Mouse (Mus musculus): ENCODE data around the gene Gimap3.

Gene Gimap3

DNA sequence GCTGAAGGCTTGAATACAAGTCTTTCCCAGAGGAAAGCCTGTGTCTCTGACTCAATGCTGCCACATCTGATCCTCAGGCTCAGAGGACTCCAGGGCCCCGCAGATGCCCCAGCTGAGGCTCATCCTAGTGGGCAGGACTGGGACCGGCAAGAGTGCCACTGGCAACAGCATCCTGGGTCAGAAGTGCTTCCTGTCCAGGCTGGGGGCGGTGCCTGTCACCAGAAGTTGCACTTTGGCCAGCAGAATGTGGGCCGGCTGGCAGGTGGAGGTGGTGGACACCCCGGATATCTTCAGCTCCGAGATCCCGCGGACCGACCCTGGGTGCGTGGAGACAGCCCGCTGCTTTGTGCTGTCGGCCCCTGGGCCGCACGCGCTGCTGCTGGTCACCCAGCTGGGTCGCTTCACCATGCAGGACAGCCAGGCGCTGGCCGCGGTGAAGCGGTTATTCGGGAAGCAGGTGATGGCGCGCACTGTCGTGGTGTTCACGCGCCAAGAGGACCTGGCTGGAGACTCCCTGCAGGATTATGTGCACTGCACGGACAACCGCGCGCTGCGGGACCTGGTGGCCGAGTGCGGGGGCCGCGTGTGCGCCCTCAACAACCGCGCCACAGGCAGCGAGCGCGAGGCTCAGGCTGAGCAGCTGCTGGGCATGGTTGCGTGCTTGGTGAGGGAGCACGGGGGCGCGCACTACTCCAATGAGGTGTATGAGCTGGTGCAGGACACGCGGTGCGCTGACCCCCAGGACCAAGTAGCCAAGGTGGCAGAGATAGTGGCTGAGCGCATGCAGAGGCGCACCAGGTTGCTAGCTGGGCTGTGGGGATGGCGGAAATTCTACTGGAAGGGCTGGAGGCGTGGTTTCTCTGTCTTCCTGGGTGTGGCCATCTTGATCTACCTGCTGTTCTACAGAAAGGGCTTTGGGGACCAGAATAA is 28.0 kb downstream of the Gimap3 start:
- DNase-seq (ENCODE audit: extremely low spot score, low spot score) = peak; percentile 42

- DNase-seq (ENCODE audit: extremely low spot score, low spot score) = no peak
Measured at GRCm38 (mm10) chr6:48741711-48742206, 28.9 kb downstream of the Gimap3 start.

DNA sequence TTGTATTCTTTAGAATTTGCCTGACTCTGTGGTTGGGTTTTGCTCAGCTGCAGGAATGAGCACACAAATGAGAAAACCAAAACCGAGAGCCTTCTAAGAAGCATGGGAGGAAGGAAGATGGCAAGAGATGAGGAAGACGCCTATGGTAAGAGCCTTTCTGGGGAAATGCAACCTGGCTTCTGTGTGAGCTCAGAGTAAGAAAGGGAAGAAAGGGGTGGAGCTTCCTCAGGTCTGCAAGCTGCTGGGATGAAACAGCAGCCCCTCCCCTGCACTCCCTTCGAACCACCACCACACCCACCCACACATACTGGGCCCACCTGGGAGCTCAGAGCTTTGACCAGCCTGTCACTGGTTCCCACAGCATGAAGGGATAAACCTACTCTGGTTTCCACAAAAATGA is 29.4 kb downstream of the Gimap3 start:
- DNase-seq (ENCODE audit: extremely low spot score, low spot score) = no peak

- no peak for DNase-seq (ENCODE audit: extremely low spot score, low spot score)
Measured at GRCm38 (mm10) chr6:48740501-48741169, 30.0 kb downstream of the Gimap3 start.

DNA sequence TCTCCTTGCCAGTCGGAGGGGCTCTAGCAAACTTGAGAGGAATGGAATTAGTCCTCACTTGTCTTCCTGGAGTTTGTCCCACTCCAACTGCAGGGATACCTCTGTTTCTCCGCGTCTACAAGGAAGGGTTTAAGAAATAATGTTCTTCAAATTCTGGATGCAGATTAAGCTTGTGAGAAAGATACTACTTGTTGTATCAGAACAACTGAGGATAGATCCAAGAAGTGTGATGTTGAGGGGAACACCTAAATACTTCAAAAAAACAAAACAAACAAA is 30.9 kb downstream of the Gimap3 start:
- no peak for DNase-seq (ENCODE audit: extremely low spot score, low spot score)

- no peak for DNase-seq (ENCODE audit: extremely low spot score, low spot score)
Measured at GRCm38 (mm10) chr6:48738961-48739779, 31.5 kb downstream of the Gimap3 start, which contains the start of gene Gimap1. Gene Gimap1, plus strand, starts transcription at chr6:48739054.

DNA sequence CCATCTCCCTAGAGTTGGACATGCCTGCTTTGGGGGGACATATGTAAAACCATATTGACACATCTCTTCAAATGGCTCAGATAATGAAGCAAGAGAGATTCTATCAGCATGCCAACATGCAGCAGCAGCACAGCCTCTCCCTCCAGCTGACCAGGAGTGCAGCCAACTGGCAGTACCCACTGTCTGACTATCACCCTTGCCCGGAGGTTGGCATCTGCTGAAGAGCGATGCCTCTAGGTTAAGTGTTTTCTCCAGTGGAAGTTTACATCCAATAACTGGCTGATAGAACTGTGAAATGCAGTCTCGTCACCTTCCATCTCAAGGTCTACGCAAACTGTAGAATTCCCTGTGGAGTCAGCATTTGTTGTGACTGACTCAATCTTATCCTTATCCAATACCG is 33.0 kb downstream of the Gimap3 start:
- DNase-seq (ENCODE audit: extremely low spot score, low spot score) = no peak

- no peak for DNase-seq (ENCODE audit: extremely low spot score, low spot score)
Measured at GRCm38 (mm10) chr6:48737053-48737452, 33.6 kb downstream of the Gimap3 start.

DNA sequence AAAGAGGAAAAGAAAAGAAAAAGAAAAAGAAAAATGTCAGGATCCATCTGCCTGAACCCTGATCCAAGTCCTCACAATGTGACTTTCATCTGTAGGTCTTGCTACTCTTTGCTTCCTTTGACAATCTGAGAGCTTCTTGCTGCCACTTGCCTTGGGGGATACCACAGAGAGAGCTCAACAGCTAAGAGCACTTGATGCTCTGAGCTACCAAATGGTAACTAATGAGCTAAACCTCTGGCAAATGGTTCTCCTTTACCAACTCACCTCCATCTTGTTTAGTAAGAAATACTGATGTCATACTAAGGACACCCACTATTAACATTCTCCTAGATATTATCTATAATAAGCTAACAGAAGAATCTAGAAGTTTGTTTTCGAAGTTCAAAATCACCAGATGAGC is 37.0 kb downstream of the Gimap3 start:
- DNase-seq (ENCODE audit: extremely low spot score, low spot score) = no peak

GRCm38 (mm10) chr6:48732864-48733304 is 37.8 kb downstream of the Gimap3 start:
- no peak for DNase-seq (ENCODE audit: extremely low spot score, low spot score)

- no peak for DNase-seq (ENCODE audit: extremely low spot score, low spot score)
Measured at GRCm38 (mm10) chr6:48727761-48728160, 42.9 kb downstream of the Gimap3 start.

DNA sequence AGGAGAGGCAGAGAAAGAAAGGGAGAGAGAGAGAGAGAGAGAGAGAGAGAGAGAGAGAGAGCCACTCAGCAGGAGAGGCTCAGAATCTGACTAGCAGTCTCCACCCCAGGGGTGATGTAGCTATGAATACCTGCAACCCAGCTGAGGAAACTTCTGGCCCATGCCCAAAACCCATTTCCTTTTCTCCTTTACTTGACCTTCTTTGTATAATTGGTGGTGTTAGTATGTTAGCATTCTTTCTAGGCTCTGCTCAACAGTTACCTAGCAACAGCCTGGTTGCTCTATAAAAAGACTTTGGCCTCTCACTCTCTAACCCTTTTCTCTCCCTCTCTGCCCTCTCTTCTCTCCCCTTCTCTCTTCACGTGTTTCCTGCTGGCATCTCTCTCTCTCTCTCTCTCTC is 45.2 kb downstream of the Gimap3 start:
- no peak for DNase-seq (ENCODE audit: extremely low spot score, low spot score)

- no peak for DNase-seq (ENCODE audit: extremely low spot score, low spot score)
Measured at GRCm38 (mm10) chr6:48723468-48723867, 47.2 kb downstream of the Gimap3 start.

- DNase-seq (ENCODE audit: extremely low spot score, low spot score) = no peak
Measured at GRCm38 (mm10) chr6:48720326-48720725, 50.3 kb downstream of the Gimap3 start.

DNA sequence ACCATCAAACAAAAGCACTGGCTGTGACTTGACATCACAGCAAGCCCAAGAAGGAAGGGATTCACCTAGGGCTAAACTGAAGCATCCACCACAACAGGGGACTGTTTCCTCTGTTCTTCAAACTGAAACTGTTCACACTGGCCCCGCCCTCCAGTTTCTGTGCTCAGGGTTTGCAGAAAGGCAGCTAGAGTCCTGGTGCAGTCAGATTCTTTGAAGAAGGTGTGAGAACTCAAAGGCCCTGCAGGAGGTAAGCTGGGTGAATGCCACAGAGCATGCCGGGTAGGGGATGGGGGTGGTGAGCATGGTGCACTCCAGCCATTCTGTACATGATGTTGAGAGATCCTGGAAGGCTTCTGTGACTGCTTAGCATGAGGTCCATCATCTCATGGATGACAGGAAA is 52.2 kb downstream of the Gimap3 start, which contains the start of the genes Gm28053 and Gimap7:
TSS of gene Gm28053 (plus strand) at position 153 of the 400 bp plus-strand sequence.
TSS of gene Gimap7 (plus strand) at position 167 of the 400 bp plus-strand sequence.
- no peak for DNase-seq (ENCODE audit: extremely low spot score, low spot score)

Data from neural tube, embryonic 10.5 days (tissue).